Mouse (Mus musculus) WW6 (cell line): Measurements from ENCODE around the gene Eif2d.
"Not testable (repeated sequence)": the region's sequence is repeated elsewhere in the genome, so short reads cannot be mapped to it uniquely, and the experiment has no call there.

Experiments
- DNase-seq: peaks from one replicate; pipeline ENCODE4 v3.0.0-alpha.2; 2013; ENCODE audit warnings: low read depth, low spot score

Eif2d gene

DNA sequence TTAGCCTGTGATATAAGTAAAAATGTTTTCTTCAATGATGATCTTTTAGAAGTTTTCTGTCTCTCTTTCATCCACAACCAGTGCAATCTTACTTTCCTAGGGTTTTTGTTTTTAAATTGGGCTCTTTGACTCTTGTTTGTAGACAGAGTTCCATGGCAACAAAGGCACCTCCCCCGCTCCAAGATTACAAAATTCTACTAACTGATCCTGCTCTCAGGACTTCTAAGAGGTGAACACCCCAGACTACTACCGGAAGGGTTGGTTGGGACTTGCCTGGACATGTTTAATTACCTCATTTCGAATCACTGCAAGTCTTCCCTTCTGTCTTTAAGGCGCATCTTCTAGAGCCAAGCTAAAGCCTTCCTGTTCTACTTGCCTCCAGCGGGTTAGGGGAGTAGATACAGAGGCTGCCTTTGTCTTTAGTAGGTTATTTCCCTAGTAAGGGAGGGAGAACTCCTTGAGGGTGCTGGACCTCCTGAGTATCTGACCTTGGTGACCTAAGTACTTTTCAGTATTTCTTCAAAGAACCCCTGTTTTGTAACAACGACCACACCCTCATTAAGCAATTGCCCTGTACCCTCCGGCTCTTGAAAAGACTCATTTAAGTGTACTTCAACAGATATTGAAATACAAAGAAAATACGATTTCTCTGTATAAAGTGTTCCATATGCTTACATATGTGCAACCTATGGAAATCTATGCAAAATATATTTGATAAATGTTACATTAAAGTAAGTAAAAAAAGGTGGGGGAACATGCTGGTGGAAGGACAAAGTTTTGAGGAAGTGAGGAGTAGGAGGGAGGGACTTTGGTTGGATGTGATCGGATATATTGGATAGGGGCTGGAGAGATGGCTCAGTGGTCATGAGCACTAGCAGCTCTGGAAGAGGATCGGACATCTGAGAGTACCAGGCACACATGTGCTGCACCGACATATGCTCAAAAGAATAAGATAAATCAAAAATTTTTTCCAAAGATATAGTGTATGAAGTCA is 13.6 kb upstream of the Eif2d start:
- peak; percentile 74 for DNase-seq

DNA sequence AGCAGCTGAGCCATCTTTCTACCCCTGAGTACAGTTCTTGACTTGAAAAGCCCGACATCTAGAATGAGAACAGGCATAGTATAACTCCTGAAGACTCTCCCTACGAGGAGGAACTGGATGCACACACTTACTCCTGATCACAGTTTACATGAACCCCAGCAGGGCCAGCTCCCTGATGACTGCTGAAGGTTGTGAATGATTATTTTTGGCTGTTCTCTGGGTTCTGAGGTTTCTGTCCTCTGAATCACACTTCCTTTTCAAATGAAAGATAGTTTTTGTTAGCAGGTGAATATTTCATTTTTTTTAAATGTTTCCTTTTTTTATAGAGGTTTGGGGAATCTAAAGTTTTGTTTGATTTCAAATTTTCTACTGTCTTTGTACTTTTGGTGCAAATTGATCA is 11.5 kb upstream of the Eif2d start:
- DNase-seq: no peak

DNA sequence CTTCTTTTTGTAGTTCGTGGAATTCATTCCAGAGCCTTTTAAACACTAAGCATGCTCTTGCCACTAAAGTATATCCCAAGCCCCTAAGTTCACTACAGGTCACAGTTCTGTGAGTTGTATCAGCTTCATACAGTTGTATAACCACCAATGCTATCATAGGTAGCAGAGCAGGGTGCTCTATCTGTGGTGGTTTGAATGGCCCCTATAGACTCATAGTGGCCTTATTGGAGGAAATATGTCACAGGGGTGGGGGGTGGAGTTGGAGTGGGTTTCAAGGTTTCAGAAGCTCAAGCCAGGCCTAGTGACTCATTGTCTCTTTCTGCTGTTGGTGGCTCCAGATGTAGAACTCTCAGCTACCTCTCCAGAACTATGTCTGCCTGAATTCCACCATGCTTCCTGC is 10.5 kb upstream of the Eif2d start:
- no peak for DNase-seq

DNA sequence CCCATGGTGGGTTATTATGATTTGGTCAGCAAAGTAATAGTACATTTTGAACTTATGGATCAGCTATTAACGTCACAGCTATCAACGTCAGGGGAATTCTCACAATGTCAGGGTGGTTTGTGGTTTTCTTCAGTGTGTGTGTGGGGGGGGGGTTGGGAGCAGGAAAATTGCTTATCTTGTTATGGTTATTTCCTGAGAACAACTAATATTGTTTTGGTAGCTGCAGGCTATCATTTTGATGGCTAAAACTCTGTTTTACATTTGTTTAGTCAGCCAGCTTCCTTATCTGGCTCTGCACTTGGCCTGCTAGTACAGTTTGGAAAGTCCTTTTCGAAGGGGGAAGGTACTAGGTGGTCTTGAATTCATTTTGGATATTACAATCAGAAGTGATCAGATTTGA is 7.8 kb upstream of the Eif2d start:
- DNase-seq: not testable (repeated sequence)

DNA sequence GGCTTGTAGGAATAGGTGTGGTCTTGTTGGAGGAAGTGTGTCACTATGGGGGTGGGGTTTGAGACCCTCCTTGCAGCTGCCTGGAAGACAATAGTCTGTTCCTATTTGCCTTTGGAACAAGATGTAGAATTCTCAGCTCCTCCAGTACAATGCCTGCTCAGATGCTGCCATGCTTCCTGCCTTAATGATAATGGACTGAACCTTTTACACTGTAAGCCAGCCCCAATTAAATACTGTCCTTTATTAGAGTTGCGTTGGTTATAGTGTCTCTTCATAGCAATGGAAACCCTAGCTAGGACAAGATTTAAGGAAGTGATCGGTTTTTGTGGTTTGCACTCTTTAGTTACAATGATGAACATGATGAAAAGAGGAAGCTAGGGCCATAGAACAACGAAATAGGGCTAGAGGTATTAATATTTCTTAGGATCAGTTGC is 6.8 kb upstream of the Eif2d start:
- DNase-seq: no peak

DNA sequence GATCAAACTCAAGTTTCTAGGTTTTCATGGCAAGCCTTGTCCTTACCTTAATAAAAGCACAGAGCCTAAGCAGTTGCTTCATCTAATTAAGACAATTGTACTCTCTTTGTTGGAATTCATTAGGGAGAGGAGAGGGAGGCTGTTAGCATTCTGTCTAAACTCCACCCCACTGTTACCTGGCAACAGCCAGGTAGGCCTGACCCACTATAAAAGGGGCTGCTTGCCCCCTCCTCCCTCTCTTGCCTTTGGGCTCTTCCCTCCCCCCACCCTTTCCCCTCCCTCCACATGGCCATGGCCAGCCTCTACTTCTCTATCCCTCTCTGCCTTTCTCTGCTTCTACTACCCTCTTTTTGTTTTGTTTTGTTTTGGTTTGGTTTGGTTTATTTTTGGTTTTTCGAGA is 3.5 kb upstream of the Eif2d start:
- no peak for DNase-seq

DNA sequence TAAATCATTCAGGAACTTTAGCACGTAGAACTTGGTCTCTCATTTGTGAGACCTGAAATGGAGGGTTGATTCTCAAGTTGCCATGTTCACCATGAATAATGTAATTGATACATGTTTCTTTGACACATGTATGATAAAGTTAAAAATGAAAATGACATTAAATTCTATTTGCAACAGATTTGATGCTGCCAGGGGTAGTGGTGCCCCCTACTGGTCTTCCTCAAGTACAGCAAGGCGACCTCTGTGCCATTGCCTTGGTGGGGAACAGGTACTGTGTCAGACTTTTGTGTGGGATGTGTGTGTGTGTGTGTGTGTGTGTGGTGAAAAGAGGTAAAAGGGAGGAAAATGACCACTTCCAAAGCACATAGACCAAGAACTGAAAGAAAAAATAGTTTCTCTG is 2.5 kb downstream of the Eif2d start:
- no peak for DNase-seq

DNA sequence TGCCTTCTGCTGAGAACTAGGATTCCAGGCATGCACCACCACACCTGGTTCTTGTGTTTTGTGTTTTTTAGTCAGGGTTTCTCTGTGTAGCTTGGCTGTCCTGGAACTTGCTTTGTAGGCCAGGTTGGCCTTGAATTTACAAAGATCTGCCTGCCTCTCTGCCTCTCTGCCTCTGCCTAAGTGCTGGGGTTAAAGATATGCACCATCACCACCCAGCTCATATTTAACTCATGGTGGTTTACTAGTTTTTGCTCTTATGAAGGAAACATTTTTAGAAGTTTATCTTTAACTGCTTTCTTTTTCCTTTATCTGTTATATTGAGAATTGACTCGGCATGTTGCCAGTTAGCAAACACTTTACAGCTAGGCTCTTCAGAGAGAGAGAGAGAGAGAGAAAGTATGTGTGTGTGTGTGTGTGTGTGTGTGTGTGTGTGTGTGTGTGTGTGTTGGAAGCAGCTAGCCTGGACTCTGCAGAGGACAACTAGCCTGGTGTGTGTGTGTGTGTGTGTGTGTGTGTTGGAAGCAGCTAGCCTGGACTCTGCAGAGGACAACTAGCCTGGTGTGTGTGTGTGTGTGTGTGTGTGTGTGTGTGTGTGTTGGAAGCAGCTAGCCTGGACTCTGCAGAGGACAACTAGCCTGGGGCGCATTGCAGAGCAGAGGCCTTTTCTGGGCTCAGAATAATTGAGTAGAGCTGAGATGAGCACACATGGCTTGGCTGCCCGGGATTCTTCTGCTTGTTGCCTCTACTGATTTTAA is 6.8 kb downstream of the Eif2d start:
- not testable (repeated sequence) for DNase-seq

DNA sequence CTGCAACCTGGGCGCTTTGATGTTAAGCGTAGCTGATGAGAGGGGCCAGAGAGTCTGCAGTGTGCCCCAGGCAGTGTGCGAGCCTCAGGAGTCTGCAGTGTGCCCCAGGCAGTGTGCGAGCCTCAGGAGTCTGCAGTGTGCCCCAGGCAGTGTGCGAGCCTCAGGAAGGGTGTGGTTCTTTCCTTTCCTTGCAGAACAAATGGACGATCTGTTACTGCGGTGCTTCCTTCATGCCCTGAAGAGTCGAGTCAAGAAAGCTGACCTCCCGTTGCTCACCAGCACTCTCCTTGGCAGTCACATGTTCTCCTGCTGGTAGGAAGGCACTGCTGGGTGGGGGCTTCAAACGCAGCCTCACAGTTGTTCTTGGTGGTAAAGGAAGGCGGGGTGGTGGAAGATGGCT is 8.1 kb downstream of the Eif2d start:
- DNase-seq: peak; percentile 70

DNA sequence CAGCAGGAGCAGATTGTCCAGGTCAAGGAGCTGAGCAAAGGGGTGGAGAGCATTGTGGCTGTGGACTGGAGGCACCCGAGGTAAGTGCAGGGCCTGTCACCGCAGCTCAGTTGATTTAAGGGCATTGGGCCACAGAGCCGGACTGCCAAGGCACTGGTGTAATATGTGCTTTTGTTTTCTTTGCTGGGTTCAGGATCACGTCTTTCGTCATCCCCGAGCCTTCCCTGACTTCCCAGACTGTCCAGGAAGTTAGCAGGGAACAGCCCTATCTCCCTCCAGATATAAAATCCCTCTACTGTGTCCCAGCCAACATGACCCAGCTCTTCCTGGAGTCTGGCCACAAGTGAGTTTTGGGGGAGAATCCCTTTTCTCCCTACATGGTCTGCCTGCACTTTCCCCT is 11.4 kb downstream of the Eif2d start:
- no peak for DNase-seq

DNA sequence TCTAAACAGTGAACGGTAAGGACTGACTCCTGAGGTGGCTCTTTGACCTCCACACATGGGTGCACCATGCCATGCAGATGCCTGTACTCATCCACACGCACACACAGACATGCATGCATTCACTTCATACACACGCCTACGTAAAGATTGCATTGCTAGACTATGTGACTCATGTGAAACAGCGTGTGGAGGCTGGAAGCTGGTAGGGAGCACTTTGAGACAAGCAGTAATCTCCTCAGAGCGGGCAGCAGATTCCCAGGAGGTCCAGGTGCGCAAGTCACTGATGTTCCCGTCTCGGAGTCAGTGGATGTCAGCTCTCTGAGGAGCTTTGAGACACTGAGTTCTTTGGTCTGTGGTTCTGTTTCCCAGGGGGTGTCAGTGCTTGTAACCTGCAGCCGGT is 14.6 kb downstream of the Eif2d start:
- no peak for DNase-seq

DNA sequence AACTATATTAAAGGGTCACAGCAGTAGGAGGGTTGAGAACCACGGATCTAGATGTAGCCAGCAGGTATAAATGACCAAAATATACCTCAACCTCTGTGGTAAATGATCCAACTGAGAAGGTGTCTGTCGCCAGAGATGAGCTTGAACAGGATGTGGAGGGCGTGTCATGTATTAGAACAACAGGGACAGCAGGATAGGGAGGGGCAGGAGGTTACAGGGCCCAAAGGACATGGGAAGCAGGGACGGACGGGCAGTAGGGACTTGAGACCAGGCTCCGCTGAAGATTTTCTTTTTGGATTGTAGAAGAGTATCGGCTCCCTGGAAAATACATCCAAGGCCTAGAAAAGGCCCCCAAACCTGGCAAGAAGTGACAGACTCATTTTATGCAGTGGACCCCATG is 20.0 kb downstream of the Eif2d start:
- no peak for DNase-seq

DNA sequence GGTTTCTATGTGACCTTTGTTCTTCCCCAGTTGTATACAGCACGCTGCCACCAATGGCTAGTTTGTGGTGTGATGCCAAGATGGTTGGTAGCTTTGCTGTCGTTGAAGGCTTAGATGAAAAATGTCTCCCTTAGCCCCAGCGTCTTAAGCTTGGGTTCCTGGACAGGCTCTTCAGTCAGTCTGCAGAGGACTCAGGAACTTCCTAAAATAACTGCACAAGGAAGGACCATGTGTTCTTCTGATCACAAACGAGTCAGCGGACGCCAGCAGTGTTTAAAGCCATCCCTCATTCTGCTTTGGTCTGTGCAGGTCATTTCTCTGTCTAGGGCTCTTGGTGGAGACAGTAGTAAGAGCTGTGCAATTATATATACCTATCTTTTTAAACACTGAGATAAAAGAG is 20.8 kb downstream of the Eif2d start:
- no peak for DNase-seq

DNA sequence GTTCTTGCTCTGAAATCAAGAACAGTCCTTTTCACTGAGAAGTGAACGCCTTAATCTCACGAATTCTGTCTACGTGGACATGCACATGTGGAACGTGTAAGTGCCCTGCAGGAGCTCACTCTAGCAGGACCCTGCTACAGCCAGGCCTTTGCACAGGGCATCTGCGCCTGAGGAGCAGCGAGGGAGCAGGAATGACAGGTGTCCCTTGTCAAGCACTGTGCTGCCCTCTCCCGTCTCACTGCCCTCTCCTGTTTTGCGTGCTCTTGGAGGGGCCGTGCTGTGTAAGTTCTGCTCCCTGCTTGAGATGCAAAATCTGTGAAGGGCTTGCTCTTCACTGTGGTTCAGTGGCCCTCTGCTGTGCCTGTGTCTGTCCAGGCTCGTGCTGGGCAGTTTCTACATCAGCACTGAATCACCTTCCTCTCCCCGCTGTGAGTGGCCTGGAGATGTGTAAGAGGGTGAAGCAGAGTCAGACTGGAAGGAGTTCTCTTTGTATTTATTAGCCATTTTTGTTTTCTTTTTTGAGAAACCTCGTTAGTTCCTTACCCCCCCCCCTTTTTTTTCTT is 21.4 kb downstream of the Eif2d start:
- no peak for DNase-seq

DNA sequence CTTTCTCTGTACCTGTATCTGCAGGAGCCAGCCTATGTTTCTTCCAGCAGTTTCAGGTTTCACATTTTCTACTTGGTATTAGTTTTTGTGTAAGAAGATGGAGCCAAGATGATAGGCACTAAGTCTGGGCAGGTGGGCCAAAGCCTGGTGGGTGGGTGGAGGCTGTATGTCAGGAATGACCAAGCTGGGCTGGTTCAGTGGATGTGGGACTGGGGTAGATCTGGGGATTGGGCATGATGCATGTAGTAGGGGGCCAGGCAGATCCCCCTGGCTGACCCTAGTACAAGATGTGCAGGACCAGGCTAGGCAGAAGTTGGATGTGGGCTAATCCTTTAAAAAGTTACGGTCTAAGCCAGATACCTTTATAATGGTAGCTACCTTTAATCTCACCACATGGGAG is 22.2 kb downstream of the Eif2d start:
- no peak for DNase-seq

DNA sequence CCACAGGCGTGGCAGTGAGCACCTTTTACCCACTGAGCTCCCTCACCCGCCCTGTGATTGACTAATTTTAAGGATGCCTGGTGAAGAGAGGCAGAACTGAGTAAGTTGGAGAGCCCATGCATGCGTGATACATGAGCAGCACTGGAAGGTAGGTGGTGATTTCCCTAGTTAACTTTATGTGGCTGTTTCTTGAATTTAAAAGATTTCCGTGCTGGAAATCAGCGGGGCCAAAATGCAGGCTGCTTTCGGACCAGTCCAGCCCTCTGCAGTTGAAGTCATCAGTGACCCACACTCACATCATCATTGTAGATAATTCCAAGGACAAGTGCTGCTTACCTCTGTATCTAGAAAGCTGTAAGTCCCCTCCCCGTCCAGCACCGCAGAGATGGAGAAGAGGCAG is 22.8 kb downstream of the Eif2d start:
- no peak for DNase-seq

DNA sequence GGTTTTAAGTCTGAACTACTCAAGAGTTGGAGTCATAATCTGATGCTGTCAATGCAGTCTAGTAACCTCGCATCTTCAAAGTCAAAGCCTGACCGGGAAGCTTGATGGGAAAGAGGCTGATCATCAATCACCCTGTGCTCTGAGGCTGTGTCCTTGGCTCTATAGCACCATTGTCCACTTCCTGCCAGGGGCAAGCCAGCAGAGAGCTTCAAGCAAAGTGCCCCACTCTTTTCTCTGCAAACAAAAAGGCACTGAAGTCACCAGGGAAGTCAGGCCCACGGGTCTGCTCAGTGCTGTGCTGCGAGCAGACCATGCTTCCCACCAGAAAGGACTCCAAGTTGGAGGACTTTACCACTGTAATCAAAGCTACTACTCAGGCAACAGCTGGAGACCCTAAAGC is 24.3 kb downstream of the Eif2d start:
- no peak for DNase-seq

DNA sequence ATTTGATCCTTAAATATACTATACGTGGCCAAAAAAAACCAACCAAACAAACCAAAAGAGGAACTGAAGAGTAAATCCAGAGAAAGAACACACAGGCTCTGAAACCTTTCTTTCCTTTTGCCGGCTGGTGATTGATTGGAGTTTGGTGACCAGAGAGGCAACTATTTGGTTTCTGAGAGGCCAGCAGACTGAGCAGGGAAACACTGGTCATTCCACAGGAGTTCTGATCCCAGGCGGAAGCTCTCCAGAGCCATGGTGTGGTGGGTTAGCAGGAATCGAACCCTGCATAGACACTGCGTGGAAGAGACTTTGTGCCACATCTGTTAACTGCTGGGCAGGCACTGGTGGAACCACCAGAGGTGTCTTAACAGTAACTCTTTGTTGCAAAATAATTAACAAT is 25.1 kb downstream of the Eif2d start:
- no peak for DNase-seq

DNA sequence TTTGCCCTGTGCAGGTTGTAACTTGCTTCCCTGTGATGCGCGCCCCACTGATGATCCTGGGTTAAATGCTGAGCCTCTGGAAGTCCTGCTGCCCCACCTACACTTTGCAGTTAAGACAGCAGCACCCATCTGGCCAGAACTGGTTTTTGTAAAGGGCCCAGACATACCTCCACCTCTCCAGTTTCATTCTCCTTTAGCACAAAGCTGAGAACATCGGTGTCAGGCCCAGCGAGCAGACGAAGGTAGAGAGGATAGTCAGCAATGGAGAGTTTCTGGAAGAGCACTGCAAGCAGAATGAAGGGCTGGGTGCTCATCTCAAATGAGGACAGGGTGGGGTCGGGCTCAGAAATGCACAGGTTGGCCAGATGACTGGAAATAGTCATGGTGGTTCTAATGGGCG is 27.4 kb downstream of the Eif2d start:
- DNase-seq: no peak

DNA sequence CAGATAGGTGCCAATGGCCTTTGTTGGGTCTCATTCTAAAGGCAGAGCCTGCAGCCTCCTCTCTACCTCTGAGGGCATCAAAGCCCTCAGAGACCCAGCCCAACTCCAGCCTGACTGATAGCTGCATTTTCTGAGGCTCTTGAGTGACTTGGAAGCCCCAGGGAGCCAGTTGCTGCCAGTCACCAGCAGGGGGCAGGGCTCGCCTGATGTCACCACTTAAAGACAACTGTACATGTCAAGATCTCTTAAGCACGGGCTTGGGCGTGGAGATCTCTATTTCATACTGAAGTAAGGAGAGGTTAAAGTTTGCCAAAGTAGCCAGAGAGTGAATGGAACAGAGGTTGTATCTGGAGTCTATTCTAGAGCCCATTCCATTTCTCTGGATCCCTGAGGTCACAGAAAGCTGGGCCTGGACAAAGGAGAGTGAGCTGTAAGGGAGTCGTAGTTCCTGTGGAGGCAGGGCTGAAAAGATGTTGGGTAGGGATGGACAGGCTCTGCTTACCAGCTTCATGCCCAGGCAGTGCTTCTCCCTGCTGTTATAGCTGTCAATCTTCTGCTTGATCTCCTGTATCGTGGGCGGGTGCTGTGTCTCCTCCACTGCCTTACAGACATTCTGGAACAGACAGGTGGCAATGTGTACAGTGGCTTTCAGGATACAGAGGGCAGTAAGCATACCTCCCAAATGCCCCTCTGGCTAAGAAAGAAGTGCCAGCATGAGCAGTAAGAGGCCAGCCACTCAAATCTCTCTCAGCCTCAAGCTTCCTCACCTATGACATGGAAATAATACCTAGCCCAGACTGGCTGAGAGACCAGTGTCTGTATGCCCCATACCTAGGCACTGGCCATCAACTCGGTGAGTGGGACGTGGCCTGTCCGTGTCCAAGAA is 28.9 kb downstream of the Eif2d start:
- DNase-seq: peak; percentile 58

DNA sequence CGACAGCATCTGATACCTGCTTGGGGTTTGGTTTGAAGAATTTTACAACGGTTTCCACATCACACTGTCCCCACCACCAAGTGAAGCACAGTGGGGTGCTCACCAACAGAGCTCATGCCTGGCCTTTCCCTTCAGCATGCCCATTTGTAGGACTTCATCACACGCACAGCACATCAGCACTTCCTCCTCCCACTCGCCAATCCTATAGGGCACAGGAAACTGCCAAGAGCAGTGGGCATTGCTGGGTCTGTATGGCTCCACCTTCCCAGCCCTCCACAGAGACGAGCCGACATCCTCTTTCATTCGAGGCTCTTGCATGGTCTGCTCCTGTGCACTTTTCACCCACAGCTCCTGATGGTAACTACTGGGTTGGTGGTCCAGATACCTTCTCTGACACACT is 30.2 kb downstream of the Eif2d start:
- no peak for DNase-seq
